Mouse (Mus musculus): ENCODE results near the gene Tmem253.

GRCm38 (mm10) chr14:51996866-51997265, 18.6 kb upstream of the Tmem253 start:
- TF ChIP-seq POLR2A (IDR thresholded peaks at IDR 0.05; ENCODE audit: borderline replicate concordance, low read depth, low read length): no peak
- no peak for TF ChIP-seq CTCF (IDR thresholded peaks at IDR 0.05; ENCODE audit: low read depth, low read length)
